ENCODE assay signal across 17 mouse cellular contexts in genomic region chr5:114688703-114689102, GRCm38 (mm10). TPM values are rescaled to one million over a fixed set of nuclear protein-coding genes. Genes with fewer than 3 reads are reported as not detected.
DNase-seq lines count a peak whose midpoint lies in the region; ATAC-seq and TF ChIP-seq lines count a peak whose summit lies in the region.
"Had no signal": no experiment of that assay in that cellular context is flagged by ENCODE, and none has a peak within 500 bp of the region (broad histone marks: within the 10 kb centered on the region; RNA-seq: fewer than 3 reads in every experiment).

No protein-coding gene starts in this region.

- no peak overlapping the region for H3K4me3 ChIP-seq in intestine, embryonic 15.5 days (replicated peaks)
- H3K4me3 ChIP-seq in intestine, embryonic 16.5 days (ENCODE audit: low read length), result no peak overlapping the region
- no peak overlapping the region for H3K4me3 ChIP-seq in midbrain, postnatal 0 days (ENCODE audit: low read depth, low read length)
- no peak overlapping the region for H3K4me3 ChIP-seq in midbrain, embryonic 15.5 days
- no peak overlapping the region for H3K4me3 ChIP-seq in embryonic facial prominence, embryonic 14.5 days (ENCODE audit: low read depth, low read length)
- H3K4me3 ChIP-seq in stomach, embryonic 15.5 days (replicated peaks), result no peak overlapping the region
- H3K4me3 ChIP-seq: heart, embryonic 12.5 days had no signal

- no peaks in the 10 kb centered on the region for H3K36me3 ChIP-seq in intestine, embryonic 15.5 days
- no peaks in the 10 kb centered on the region for H3K36me3 ChIP-seq in intestine, embryonic 16.5 days (ENCODE audit: control insufficient read depth, insufficient read depth, low read length)
- H3K36me3 ChIP-seq in midbrain, postnatal 0 days (ENCODE audit: insufficient read depth, low read length), result no peaks in the 10 kb centered on the region
- no peaks in the 10 kb centered on the region for H3K36me3 ChIP-seq in midbrain, embryonic 15.5 days (replicated peaks)
- no peaks in the 10 kb centered on the region for H3K36me3 ChIP-seq in embryonic facial prominence, embryonic 14.5 days (ENCODE audit: control insufficient read depth, insufficient read depth, low read length)
- H3K36me3 ChIP-seq in stomach, embryonic 15.5 days, result no peaks in the 10 kb centered on the region
- H3K36me3 ChIP-seq: heart, embryonic 12.5 days had no signal

- TF ChIP-seq CTCF in midbrain, postnatal 0 days (IDR thresholded peaks at IDR 0.05), result no peak

- 0 out of 2 replicates have a peak overlapping the region, but pooled peaks have one; percentile 96 for H3K4me2 ChIP-seq in intestine, embryonic 15.5 days (replicated peaks)
- H3K4me2 ChIP-seq in intestine, embryonic 16.5 days (ENCODE audit: low read depth, low read length), result no peak overlapping the region
- peak overlapping the region; percentile 24; the same call in 1 of the 2 replicates for H3K4me2 ChIP-seq in midbrain, postnatal 0 days (ENCODE audit: low read depth, low read length, poor library complexity, severe bottlenecking)
- H3K4me2 ChIP-seq in midbrain, embryonic 15.5 days, result no peak overlapping the region
- H3K4me2 ChIP-seq in embryonic facial prominence, embryonic 14.5 days (ENCODE audit: low read depth, low read length), result no peak overlapping the region
- H3K4me2 ChIP-seq in stomach, embryonic 15.5 days, result peak overlapping the region; percentile 85; the same call in 1 of the 2 replicates

- H3K9ac ChIP-seq in intestine, embryonic 15.5 days, result no peak overlapping the region
- H3K9ac ChIP-seq in intestine, embryonic 16.5 days (ENCODE audit: low read depth, low read length), result no peak overlapping the region
- no peak overlapping the region for H3K9ac ChIP-seq in midbrain, postnatal 0 days (replicated peaks; ENCODE audit: low read length, poor library complexity, severe bottlenecking)
- H3K9ac ChIP-seq in midbrain, embryonic 15.5 days, result no peak overlapping the region
- 0 out of 2 replicates have a peak overlapping the region, but pooled peaks have one; percentile 3 for H3K9ac ChIP-seq in embryonic facial prominence, embryonic 14.5 days (ENCODE audit: low read depth, low read length)
- no peak overlapping the region for H3K9ac ChIP-seq in stomach, embryonic 15.5 days
- H3K9ac ChIP-seq: heart, embryonic 12.5 days had no signal

- H3K27me3 ChIP-seq in intestine, embryonic 15.5 days (replicated peaks), result no peaks in the 10 kb centered on the region
- no peaks in the 10 kb centered on the region for H3K27me3 ChIP-seq in intestine, embryonic 16.5 days (replicated peaks; ENCODE audit: control insufficient read depth, insufficient read depth, low read length)
- no peaks in the 10 kb centered on the region for H3K27me3 ChIP-seq in midbrain, postnatal 0 days (ENCODE audit: insufficient read depth, low read length)
- H3K27me3 ChIP-seq in midbrain, embryonic 15.5 days (replicated peaks), result no peaks in the 10 kb centered on the region
- no peaks in the 10 kb centered on the region for H3K27me3 ChIP-seq in embryonic facial prominence, embryonic 14.5 days (replicated peaks; ENCODE audit: control insufficient read depth, insufficient read depth, low read length)
- H3K27me3 ChIP-seq in stomach, embryonic 15.5 days (replicated peaks), result no peaks in the 10 kb centered on the region

- ATAC-seq in intestine, embryonic 15.5 days, result no peak
- no peak for ATAC-seq in intestine, embryonic 16.5 days
- ATAC-seq in midbrain, postnatal 0 days (ENCODE audit: low FRiP score), result no peak
- no peak for ATAC-seq in midbrain, embryonic 15.5 days (replicated peaks)
- ATAC-seq in embryonic facial prominence, embryonic 14.5 days (ENCODE audit: low read depth), result no peak
- no peak for ATAC-seq in stomach, embryonic 15.5 days (ENCODE audit: insufficient read depth, low FRiP score, low read depth)
- ATAC-seq: intestine, postnatal 0 days had no signal

- no peaks in the 10 kb centered on the region for H3K9me3 ChIP-seq in intestine, embryonic 15.5 days
- H3K9me3 ChIP-seq in intestine, embryonic 16.5 days (ENCODE audit: control insufficient read depth, low read length), result no peaks in the 10 kb centered on the region
- H3K9me3 ChIP-seq in midbrain, postnatal 0 days (ENCODE audit: low read length), result no peaks in the 10 kb centered on the region
- H3K9me3 ChIP-seq in midbrain, embryonic 15.5 days, result no peaks in the 10 kb centered on the region
- H3K9me3 ChIP-seq in embryonic facial prominence, embryonic 14.5 days (ENCODE audit: control insufficient read depth, low read length), result no peaks in the 10 kb centered on the region
- H3K9me3 ChIP-seq in stomach, embryonic 15.5 days, result no peaks in the 10 kb centered on the region
- H3K9me3 ChIP-seq: heart, embryonic 12.5 days had no signal

- H3K4me1 ChIP-seq in intestine, embryonic 15.5 days (replicated peaks), result peaks cover 21% of the 10 kb centered on the region
- H3K4me1 ChIP-seq in intestine, embryonic 16.5 days (ENCODE audit: control insufficient read depth, insufficient read depth, low read length), result peaks cover 22% of the 10 kb centered on the region
- H3K4me1 ChIP-seq in midbrain, postnatal 0 days (ENCODE audit: insufficient read depth, low read length), result peaks cover 11% of the 10 kb centered on the region; the same call in 1 of the 2 replicates
- peaks cover 20% of the 10 kb centered on the region for H3K4me1 ChIP-seq in midbrain, embryonic 15.5 days
- peaks cover 8% of the 10 kb centered on the region; the same call in 1 of the 2 replicates for H3K4me1 ChIP-seq in embryonic facial prominence, embryonic 14.5 days (ENCODE audit: control insufficient read depth, insufficient read depth, low read length)
- peaks cover 16% of the 10 kb centered on the region; the same call in 1 of the 2 replicates for H3K4me1 ChIP-seq in stomach, embryonic 15.5 days

- DNase-seq in midbrain, postnatal 0 days (ENCODE audit: low spot score), result peak; percentile 37
- no peak for DNase-seq in embryonic facial prominence, embryonic 14.5 days (ENCODE audit: low spot score)
- no peak for DNase-seq in adrenal gland, postnatal 10 days
- DNase-seq in left cerebral cortex, adult 11 months (ENCODE audit: low spot score), result no peak
- DNase-seq: cerebellum, adult 8-10 months; gastrocnemius, postnatal 36 days; heart, postnatal 36 days; kidney, postnatal 14 days; left cerebral cortex, postnatal 4 days; lung, adult 2 months; thymus, postnatal 14 days had no signal

- H3K27ac ChIP-seq in intestine, embryonic 15.5 days, result no peak overlapping the region
- no peak overlapping the region for H3K27ac ChIP-seq in intestine, embryonic 16.5 days (ENCODE audit: low read length)
- no peak overlapping the region for H3K27ac ChIP-seq in midbrain, postnatal 0 days (ENCODE audit: low read depth, low read length)
- H3K27ac ChIP-seq in midbrain, embryonic 15.5 days, result no peak overlapping the region
- no peak overlapping the region for H3K27ac ChIP-seq in embryonic facial prominence, embryonic 14.5 days (replicated peaks; ENCODE audit: low read depth, low read length)
- peak overlapping the region; percentile 26; the same call in 1 of the 2 replicates for H3K27ac ChIP-seq in stomach, embryonic 15.5 days

- 84% methylated on average over 13 of the region's 13 CpGs for WGBS in intestine, embryonic 15.5 days
- 88% methylated on average over 13 of the region's 13 CpGs for WGBS in intestine, embryonic 16.5 days
- WGBS in midbrain, postnatal 0 days, result 80% methylated on average over 13 of the region's 13 CpGs
- 82% methylated on average over 13 of the region's 13 CpGs for WGBS in midbrain, embryonic 15.5 days
- 83% methylated on average over 13 of the region's 13 CpGs for WGBS in embryonic facial prominence, embryonic 14.5 days
- 82% methylated on average over 13 of the region's 13 CpGs for WGBS in stomach, embryonic 15.5 days

RNA-seq across cellular contexts. Expression of gene Gltp, which starts 2.1 kb away (rescaled TPM):
- 99.7 and 103 TPM in 2 replicates for polyA plus RNA-seq in intestine, embryonic 15.5 days (2015; fragmentation: Nextera tagmentation; extraction: Ambion mirVana)
- polyA plus RNA-seq in intestine, embryonic 16.5 days (2015; fragmentation: Nextera tagmentation; extraction: Ambion mirVana), result 100 and 103 TPM in 2 replicates
- total RNA-seq in midbrain, postnatal 0 days (2014; rRNA removed), result 27.0 and 42.1 TPM in 2 replicates
- 32.6 and 35.3 TPM in 2 replicates for polyA plus RNA-seq in midbrain, postnatal 0 days (2015; fragmentation: Nextera tagmentation; extraction: Ambion mirVana)
- 34.5 and 39.1 TPM in 2 replicates for polyA plus RNA-seq in midbrain, embryonic 15.5 days (2015; fragmentation: Nextera tagmentation; extraction: Ambion mirVana)
- 123 and 129 TPM in 2 replicates for polyA plus RNA-seq in embryonic facial prominence, embryonic 14.5 days (2014; fragmentation: Nextera tagmentation; extraction: Ambion mirVana)
- polyA plus RNA-seq in stomach, embryonic 15.5 days (2015; fragmentation: Nextera tagmentation; extraction: Ambion mirVana), result 123 and 144 TPM in 2 replicates
- 10 to 100 TPM; 31.2 to 38.3 TPM for total RNA-seq in adrenal gland, postnatal 10 days (2021)

RNA-seq across cellular contexts. Expression of gene Tchp, which starts 18.9 kb away (rescaled TPM):
- 9.2 and 10.5 TPM in 2 replicates for polyA plus RNA-seq in intestine, embryonic 15.5 days (2015; fragmentation: Nextera tagmentation; extraction: Ambion mirVana)
- 5.8 and 8.2 TPM in 2 replicates for polyA plus RNA-seq in intestine, embryonic 16.5 days (2015; fragmentation: Nextera tagmentation; extraction: Ambion mirVana)
- total RNA-seq in midbrain, postnatal 0 days (2014; rRNA removed), result 10.9 and 11.2 TPM in 2 replicates
- 12.6 and 14.4 TPM in 2 replicates for polyA plus RNA-seq in midbrain, postnatal 0 days (2015; fragmentation: Nextera tagmentation; extraction: Ambion mirVana)
- polyA plus RNA-seq in midbrain, embryonic 15.5 days (2015; fragmentation: Nextera tagmentation; extraction: Ambion mirVana), result 15.6 and 15.9 TPM in 2 replicates
- 10.9 and 11.4 TPM in 2 replicates for polyA plus RNA-seq in embryonic facial prominence, embryonic 14.5 days (2014; fragmentation: Nextera tagmentation; extraction: Ambion mirVana)
- 11.5 and 11.6 TPM in 2 replicates for polyA plus RNA-seq in stomach, embryonic 15.5 days (2015; fragmentation: Nextera tagmentation; extraction: Ambion mirVana)
- 10 to 100 TPM in 1 of 2 experiments, 1 to 10 TPM in 1; 5.7 to 11.7 TPM for total RNA-seq in adrenal gland, postnatal 10 days (2021)

RNA-seq across cellular contexts. Expression of gene Trpv4, which starts 30.5 kb away (rescaled TPM):
- polyA plus RNA-seq in intestine, embryonic 15.5 days (2015; fragmentation: Nextera tagmentation; extraction: Ambion mirVana), result 0.92 and 1.0 TPM in 2 replicates
- polyA plus RNA-seq in intestine, embryonic 16.5 days (2015; fragmentation: Nextera tagmentation; extraction: Ambion mirVana), result 0.73 and 0.93 TPM in 2 replicates
- 1.2 and 3.4 TPM in 2 replicates for total RNA-seq in midbrain, postnatal 0 days (2014; rRNA removed)
- 0.88 and 1.4 TPM in 2 replicates for polyA plus RNA-seq in midbrain, postnatal 0 days (2015; fragmentation: Nextera tagmentation; extraction: Ambion mirVana)
- 0.69 and 0.92 TPM in 2 replicates for polyA plus RNA-seq in midbrain, embryonic 15.5 days (2015; fragmentation: Nextera tagmentation; extraction: Ambion mirVana)
- polyA plus RNA-seq in embryonic facial prominence, embryonic 14.5 days (2014; fragmentation: Nextera tagmentation; extraction: Ambion mirVana), result 11.9 TPM in 2 replicates
- 1.7 and 1.9 TPM in 2 replicates for polyA plus RNA-seq in stomach, embryonic 15.5 days (2015; fragmentation: Nextera tagmentation; extraction: Ambion mirVana)
- total RNA-seq in adrenal gland, postnatal 10 days (2021), result 1 to 10 TPM; 2.8 to 2.9 TPM

Comparison
In these comparisons a context has a peak if more than half of its experiments do, and no peak if none do; other contexts are left out.
1. H3K4me2 ChIP-seq: peak in intestine, embryonic 15.5 days (single experiment), midbrain, postnatal 0 days (single experiment) and stomach, embryonic 15.5 days (single experiment); none in intestine, embryonic 16.5 days (single experiment), midbrain, embryonic 15.5 days (single experiment) and embryonic facial prominence, embryonic 14.5 days (single experiment).